Mouse (Mus musculus): ENCODE data around the gene Wbp2.
"Not testable (repeated sequence)": the region's sequence is repeated elsewhere in the genome, so short reads cannot be mapped to it uniquely, and the experiment has no call there.

The Wbp2 gene

DNA sequence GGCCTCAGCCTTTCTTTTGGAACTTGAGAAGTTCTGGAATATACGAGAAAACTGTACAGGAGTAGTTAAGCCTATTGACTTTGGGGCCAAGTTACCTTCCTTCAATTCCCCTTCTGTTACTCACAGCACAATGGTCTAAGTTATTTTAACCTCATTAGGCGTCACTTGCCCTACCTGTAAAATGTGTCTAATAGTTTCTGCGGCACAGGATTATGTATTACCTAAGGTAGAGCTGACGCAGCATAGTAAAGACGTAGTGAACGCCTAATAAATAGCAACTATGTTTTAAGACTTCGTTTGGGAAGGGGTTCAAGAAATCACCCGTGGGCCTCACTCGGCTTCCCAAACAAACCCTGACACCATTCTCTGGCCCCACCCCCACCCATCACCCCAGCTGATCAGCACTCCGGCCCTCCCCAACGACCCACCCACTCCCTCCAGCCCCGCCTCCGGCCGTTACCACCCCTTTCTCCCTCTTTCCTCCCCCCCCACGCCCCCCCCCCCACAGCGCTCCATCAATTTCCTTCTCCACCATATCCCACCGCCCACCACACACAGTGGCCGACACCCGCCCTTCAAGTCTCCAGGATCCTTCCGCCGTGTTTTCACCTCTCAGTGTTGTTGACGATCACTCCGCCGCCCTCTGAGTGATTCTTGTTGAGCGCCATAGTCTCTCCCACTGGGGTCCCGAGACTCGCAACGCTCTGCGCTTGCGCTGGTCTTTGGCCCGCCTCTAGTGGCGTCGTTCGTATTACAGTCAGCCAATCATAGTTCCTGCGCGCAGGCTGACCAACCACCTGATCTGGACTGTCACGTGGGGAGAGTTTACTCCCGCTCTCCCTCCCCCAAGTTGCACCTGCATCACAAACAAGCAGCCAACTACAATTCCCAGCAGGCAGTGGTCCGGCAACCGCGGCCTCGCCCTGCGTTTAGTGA, at the start of gene Wbp2:
Gene Wbp2 (minus strand): TSS at position 738 of the 936 bp plus-strand sequence.
- DNase-seq, result peak; percentile 98 to 100

DNA sequence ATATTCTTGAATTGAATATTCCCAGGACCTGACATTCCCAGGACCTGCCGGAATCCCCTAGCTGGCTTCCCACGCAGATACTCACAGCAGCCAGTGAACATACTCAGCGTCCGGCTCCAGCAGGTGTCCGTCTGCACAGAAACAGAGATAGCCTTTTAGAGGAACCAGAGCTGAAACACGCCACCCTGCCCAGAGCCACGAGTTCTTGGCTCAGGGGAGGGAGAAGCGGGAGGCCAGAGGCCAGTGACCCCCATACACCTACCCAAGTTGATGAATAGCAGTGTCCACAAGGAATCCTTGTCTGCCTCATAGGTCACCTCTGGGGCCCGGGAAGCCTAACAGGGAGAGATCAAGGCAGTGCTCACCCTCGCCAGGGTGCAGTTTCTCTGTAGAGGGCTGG, 47.4 kb upstream of the Wbp2 start:
- no peak for DNase-seq

DNA sequence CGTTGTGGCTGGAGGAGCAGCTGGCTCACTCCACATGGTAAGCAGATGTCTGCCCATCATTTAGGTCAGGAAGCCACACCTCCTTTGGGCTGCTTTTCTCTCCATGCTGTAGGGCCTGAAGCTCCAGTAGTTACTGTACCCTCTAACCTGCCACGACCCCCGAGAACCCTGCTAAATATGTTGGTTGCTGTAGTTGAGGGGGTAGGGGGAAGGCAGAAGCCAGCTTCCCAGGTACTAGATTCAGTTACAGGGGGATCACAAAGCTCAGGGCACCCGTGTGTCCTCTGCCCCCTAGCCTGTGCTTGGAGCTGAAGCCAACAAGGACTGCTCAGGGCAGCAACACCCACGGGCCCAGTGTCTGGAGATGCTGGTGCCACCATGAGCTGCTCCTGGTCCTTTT, 46.7 kb upstream of the Wbp2 start:
- DNase-seq, result no peak

DNA sequence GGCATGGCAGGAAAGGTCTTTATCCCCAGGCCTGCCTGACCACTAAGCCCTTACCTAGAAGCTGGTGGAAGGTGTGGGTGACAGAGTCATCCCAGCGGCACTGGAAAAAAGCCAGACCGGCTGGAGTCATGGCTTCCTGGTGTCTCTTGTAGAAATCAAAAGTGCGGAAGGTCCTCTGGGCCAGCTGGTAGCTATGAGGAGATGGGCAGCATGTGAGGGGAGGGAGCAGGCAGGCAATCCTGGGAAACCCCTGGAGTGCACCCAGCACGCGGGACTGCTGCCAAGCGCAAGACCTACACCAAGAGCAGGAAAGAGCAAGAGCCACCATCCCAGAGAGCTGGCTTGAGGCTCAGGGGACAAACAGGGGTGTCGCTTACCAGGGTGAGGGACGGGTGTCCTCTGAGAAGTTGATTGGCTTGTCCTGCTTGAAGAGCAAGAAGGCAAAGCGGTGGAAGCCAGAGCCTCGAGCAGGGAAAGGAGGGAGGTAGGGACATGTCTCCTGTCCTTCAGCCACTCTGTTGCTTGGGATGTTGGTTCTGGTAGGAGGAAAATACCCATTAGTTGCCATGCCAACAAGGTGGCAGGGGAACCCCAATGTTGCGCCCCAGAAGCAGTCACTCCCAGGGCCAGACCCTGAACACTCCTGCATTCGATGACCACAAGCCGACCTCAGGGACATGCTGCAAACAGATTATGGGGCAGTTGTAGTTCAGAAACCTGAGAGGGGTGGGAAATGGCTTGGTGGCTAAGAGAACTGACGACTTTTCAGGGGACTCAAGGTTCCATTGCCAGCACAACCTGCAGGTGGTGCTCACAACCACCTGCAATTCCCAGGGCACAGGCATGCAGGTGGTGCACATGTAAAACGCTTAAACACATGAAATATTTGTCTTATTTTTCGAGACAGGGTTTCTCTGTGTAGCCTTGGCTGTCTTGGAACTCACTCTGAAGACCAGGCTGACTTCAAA, 45.9 kb upstream of the Wbp2 start:
- peak; percentile 50 to 59 for DNase-seq

DNA sequence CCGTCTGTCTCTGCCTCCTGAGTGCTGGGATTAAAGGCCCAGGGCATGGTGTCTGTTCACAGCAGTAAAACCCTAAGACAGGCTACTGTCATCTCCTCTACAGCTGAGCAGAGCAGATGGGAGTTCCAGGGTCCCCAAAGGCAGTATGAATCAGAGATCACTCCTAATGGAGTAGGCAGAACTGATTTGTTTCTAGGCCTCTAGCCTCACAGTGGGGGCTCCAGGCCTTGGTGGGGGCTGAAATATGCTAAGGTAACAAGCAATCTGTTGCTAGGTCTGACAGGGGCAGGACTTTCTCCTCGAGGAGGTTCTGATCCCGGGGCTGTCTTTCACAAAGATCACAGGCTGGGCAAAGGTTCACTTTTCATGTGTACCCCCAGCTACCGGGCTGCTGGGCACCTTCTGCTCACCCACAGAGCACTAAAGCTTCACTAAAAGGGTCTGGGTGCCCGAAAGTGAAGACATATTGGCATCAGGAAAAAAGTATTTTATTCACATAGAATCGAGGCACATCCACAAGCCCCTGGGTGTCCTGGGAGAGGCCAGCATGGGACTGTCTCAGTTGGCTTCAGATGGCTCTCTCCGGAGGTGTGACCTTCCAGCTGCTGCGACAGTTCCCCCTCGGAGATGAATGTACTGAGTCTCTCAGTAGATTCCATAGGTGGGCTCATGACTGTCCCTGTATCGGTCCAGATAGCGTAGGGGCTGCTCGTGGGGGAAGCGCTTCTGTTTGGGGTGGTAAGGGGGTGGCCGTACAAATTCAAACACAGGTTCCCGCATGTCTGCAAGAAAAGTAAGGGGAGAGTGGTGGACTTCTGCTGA, 44.8 kb upstream of the Wbp2 start:
- no peak for DNase-seq

DNA sequence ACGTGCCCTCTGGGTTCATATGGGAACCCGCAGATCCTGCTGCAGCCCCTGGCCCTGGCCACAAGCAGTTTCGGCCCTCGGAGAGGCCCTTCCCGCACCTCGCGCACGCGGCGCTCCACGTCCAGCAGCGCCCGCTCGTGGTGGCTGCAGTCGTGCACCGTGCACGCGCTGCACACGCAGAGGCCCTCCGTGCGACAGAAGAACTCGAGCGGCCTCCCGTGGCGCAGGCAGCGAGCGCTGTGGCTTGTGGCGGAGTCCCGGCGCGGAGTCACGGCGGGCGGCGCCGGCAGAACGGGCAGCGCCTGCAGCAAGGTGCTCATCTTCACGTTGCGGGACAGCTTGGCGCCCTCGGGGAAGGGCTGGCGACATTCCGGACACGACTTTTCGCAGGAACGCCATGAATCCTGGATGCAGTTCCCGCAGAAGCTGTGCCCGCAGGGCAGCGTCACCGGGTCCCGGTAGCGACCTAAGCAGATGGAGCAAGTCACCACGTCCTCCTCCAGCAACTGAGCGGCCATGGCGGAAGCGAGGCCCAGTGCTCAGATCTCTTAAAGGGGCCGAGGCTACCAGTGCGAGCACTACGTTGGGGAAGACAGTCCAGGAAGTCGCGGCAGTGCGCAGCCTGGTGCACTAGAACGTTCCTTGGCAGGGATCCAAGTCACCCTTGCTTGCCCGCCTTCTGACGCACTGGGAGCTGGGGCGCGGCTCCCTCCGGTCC, 43.9 kb upstream of the Wbp2 start, which contains the start of gene Trim65:
Gene Trim65 (minus strand): TSS at position 641 of the 718 bp plus-strand sequence.
- DNase-seq, result peak; percentile 95

DNA sequence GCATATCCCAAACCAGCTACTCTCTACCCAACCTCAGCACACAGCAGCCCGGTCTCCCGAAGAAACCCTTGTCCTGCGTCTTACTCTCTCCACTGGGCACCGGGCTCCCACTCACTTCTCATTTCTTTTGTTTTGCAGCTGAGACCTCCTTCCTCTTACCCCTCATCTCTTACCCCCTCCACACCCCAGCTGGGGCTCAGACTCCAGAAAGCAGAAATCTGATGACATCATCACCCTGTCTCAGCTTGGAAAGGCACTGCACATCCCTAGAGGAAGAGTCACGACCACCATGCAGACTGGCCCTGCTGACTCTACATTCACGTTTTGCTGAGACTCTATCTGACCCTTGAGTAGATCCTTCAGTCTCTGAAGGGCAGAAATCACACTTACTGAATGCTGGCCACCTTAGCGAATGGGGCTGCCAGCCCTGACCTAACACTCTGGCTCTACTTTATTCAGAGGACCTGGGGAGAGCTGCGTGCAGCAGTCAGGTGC, 43.2 kb upstream of the Wbp2 start:
- DNase-seq, result no peak

DNA sequence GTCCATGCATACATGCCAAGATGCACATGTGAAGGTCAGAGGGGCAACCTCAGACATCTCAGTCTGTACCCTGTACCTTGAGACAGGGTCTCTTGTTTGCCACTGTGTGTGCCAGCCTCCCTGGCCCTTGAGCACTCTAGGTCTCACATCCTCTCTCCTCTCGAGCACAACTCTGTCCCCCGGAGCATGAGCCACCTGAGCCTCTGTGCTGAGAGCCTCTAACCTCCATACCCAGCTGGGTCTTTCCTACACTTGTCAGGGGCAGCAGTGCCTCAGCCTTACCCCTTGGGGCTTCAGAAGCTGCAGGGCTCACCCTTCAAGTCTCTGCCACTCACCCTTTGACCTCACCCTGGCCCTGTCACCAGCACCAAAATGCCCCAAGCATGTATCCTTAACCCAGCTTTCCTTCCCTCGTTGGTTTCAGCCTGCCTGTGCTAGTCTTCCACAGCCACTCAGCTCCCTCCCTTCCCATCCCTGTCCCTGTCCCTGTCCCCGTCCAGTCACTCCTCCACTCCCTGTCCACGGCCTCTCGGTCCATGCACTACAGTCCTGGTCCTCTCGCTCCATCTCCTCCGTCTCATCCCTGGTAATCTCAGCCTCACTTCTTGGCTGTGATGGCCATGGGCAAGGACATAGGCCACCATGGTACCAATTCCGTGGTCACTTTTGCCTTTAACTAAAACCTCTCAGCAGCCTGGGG, 42.4 kb upstream of the Wbp2 start:
- no peak for DNase-seq

DNA sequence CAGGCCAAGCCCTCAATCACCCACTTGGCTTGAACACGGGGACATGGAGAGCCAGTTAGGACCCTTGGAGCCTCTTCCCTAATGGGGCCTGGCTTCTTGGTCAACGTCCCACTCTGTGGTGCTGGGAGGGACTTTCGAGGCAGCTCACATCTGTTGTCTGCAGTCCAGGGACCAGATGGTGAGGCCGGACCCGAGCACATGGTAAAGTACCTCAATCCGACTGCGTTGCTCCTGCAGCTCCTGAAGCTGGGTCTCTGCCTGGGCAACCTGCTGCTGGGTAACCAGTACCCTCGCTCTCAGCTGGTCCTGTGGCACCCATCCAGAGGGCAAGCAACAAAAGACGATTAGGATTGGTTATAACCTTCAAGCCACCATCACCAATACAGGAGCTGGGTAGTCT, 41.2 kb upstream of the Wbp2 start:
- no peak for DNase-seq

DNA sequence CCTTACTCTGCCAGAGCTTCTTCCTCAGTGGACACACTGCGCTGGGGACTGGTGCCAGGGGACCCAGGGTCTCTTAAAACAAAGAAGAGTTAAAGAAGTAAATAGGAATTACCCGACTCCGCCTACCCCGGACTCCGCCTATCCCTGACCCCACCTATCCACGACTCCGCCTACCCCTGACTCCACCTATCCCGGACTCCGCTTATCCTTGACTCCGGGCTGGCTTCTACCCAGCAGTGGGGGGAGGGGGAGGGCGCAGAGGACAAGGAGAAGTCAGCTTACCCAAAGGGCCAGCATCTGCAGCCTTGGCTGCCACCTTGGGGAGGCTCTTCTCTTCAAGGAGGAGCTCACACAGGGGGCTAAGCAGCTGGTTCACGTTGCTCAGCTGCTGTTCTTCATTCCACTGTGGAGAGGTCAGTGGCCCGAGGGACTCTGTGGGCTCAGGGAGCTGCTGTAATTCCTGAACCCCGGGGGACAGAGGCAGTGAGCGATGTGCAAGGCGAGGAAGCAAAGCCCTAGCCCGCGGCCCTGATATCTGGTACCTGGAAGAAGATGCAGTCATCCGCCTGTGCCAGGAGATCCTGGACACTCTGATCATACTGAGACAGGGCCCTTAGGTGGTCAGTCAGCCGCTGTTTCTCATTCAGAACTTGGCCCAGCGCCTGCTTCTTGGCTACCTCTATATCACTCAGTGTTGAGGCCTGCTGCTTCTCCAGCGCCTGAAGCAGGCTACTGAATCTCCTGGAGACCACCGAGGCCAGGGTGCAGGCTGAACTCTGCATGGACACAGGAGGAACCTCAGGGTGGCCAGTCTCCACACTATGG, 40.6 kb upstream of the Wbp2 start, which contains the start of gene Trim47:
Gene Trim47 (minus strand): TSS at position 55 of the 825 bp plus-strand sequence.
- peak; percentile 89 to 96 for DNase-seq

DNA sequence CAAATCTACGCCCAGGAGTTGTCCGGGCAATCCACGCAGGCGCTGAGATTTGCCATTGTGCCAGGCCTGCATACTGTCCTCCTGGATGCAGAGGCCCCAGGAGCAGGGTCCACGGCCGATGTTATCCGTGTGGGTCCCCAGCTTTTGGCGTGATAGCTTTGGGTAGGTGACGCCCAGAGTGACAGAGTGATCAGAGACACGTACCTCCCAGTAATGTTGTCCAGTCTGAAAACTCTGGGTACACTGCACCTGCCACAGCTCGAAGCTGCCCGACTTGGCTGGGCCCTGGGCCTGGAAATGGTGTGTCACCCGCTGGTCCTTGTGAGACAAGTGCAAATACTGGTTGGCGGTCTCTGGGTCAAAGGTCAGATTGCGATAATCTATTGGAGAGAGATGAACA, 39.5 kb upstream of the Wbp2 start:
- no peak for DNase-seq

DNA sequence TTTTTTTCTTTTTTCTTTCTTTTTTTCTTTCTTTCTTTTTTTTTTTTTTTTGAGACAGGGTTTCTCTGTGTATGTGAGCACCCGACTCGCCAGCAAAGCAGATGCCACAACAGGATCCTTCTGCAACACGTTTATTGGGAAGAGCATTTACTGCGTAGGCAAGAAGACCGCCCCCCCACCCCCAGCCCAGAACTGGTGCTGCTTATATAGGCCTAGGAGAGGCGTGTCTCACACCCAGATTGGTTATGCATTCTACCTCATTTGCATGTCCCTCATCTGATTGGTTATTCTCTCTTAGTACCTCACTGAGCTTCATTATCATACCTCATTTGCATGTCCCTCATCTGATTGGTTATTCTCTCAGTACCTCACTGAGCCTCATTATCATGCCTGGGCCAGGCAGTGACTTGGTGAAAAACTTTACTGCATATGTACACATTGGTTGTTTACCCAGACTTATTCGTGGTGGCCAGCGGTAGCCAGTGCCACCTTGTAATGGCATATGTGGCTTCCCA, 35.0 kb upstream of the Wbp2 start:
- not testable (repeated sequence) for DNase-seq

DNA sequence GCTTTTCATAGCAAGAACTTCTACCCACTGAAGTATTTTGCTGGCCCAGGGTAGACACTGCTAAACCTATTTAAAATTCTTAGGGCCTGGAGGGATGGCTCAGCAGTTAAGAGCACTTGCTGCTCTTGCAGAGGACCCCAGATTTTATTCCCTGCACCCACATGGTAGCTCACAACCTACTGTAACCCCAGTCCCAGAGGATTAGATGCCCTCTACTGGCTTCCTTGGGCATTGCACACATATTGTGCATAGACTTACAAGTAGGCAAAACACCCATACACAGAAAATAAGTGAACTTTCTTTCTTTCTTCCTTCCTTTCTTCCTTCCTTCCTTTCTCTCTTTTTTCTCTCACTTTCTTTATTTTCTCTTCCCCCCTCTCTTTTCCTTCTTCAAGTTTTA, 31.0 kb upstream of the Wbp2 start:
- DNase-seq, result peak in 1 of 2 experiments; percentile 67

DNA sequence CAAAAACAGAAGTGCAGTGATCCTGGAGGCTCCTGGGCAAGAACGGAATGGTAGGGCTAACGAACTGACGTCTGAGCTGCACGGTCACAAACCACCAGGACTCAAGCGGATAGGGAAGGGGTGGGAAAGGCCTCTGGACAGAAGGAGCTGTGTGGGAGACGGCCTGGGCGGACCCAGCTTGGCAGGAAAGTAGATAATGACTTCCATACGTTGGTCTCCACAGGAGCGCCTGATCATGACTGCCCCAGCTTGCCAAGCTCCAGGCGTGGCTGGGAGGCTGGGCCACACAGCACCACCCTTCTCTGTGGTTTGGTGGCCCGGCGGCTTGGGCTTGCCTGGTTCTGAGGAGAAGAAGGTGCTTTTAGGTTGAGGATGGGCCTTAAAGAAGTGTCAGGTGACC, 30.4 kb upstream of the Wbp2 start:
- no peak for DNase-seq

DNA sequence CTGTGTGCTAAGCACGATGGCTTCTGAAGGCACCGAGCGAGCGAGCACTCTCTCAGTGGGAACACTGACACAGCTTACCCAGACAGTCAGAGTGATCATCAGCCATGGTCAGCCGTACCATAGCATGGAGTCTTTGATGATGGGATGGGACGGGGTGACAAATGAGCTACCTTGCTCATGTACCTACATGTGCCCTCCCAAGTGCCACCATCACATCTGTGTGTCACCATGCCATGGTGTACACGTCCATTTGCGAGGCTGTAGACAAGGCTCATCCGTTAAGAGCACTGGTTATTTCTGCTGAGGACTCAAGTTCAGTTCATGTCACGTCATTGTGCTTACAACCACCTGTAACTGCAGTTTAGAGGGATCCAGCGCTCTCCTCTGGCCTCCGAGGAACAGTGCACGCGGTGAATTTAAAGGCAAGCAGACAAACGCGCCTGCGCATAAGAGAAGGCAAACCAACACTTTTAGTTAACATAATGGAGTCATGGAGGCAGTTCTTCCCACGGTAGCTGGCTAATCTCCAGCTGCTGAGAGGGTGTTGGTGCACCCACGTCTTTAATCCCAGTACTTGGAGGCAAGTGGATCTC, 24.9 kb upstream of the Wbp2 start:
- peak in 1 of 2 experiments; percentile 60 for DNase-seq

DNA sequence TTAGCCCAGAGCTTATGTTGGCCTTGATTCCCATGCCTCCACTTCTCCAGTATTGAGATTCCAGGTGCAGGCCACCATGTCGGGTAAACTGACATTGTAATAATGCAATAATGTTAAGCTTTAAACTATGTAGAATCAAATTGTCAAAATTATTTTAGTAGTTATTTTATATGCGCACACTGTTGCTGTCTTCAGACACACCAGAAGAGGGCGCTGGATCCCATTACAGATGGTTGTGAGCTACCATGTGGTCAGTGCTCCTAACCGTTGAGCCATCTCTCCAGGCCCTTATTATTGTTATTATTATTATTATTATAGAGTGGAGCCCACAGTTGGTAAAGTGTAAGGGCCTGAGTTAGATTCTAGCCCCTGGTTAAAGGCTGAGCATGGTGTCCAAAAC, 24.3 kb upstream of the Wbp2 start:
- DNase-seq, result no peak

DNA sequence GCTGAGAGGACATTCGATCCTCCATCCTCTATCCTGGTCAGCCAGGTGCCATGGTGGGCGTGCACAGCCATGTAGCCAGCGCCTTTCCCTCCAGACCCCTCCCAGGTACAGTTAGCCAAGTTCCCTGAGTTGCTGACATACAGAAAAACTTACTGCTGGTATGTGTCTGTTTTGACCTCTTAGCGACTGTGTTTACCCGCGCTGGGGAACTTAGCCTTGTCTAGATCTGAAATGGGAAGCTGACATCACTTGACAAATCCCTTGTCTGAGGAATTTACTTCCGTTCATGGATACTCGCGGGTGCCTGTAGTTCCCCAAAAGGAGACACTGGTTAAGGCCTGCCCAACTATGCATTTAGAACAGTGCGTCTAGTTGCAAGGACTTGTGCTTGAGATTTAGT, 23.7 kb upstream of the Wbp2 start:
- DNase-seq, result peak in 1 of 2 experiments; percentile 60

DNA sequence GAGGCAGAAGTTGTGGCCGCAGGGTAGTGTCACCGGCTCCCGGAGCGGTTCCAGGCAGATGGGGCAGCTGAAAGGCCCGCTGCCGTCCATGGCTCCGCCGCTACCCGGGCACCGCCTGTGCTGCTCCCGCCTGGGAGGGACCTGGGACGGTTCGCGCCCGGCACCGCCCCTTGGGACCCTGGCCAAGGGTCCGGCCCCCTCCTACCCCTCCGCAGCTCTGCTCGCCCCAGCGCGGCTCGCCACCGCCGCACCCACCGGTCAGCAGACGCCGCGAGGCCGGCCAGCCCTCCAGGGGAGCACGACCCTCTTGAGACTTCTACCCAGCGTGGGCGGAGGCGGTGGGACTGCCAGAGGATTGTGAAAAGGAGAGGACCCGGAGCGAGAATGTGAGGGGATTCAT, 23.3 kb upstream of the Wbp2 start:
- peak; percentile 89 to 95 for DNase-seq

DNA sequence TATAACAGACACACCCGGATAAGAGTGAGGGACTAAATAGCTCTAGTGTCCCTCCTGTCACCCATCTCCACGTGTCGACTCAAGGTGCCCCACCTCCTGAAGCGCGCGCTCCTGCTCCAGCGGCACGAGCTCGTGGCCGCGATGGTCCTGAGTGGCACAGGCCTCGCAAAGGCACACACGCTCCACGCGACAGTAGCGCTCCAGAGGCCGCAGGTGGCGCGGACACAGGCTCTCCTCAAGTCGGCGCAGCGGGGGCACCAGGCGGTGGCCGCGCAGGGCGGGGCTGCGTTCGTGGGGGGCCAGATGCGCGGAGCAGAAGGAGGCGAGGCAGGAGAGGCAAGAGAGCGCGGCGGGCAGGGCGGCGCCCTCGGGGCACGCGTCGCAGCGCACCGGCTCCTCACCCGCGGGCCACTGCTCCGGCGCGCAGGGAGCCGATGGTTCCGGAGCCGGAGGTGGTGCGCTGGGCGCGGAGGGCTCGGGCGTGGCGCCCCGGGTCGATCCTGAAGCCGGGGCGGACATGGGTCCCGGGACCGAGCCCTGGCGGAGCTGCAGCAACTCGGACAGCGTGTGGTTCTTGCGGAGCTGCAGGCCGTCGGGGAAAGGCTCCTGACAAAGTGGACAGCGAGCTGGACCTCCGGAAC, 22.8 kb upstream of the Wbp2 start:
- peak; percentile 46 to 77 for DNase-seq
